Comparison of ENCODE assay signal across 26 mouse cellular contexts in the genomic region with DNA sequence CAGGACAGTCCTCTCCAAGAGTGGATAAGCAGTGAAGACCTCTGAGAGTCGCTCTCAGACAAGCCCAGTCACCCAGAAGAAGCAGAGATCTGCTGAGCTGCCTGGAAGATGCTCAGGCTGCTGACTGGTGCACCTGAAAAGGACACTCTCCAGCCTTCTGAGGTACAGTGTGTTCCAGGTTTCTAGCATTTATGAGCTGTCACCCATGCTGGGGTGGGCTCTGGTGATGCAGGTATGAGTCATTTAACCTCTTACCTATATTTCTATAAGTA. TPM values are rescaled to one million over a fixed set of nuclear protein-coding genes. Genes with fewer than 3 reads are reported as not detected.
DNase-seq lines count a peak whose midpoint lies in the region; ATAC-seq and TF ChIP-seq lines count a peak whose summit lies in the region.
"Had no signal": no experiment of that assay in that cellular context is flagged by ENCODE, and none has a peak within 500 bp of the region (broad histone marks: within the 10 kb centered on the region; RNA-seq: fewer than 3 reads in every experiment).

No protein-coding gene starts in this region.

- no peak for ATAC-seq in hindbrain, embryonic 13.5 days (ENCODE audit: low FRiP score)
- peak; percentile 67 for ATAC-seq in erythroid progenitor cell, adult 5-6 weeks (replicated peaks; ENCODE audit: low FRiP score, poor library complexity, severe bottlenecking)
- ATAC-seq in liver, embryonic 16.5 days (ENCODE audit: low read depth), result peak; percentile 65
- ATAC-seq: forebrain, embryonic 16.5 days had no signal

- H3K9me3 ChIP-seq in hindbrain, embryonic 13.5 days, result no peaks in the 10 kb centered on the region
- H3K9me3 ChIP-seq in hindbrain, embryonic 10.5 days, result no peaks in the 10 kb centered on the region
- no peaks in the 10 kb centered on the region for H3K9me3 ChIP-seq in liver, embryonic 16.5 days (replicated peaks; ENCODE audit: control insufficient read depth, low read length)
- H3K9me3 ChIP-seq: embryonic facial prominence, embryonic 12.5 days; heart, embryonic 15.5 days; midbrain, embryonic 10.5 days had no signal

- TF ChIP-seq CTCF in bone marrow macrophage, adult 2 months (IDR thresholded peaks at IDR 0.05; ENCODE audit: low read depth, low read length), result no peak

- 59% methylated on average over 1 of the region's 1 CpGs for WGBS in hindbrain, embryonic 13.5 days
- 47% methylated on average over 1 of the region's 1 CpGs for WGBS in hindbrain, embryonic 10.5 days
- 17% methylated on average over 1 of the region's 1 CpGs for WGBS in liver, embryonic 16.5 days (ENCODE audit: insufficient replicate concordance)

- no peaks in the 10 kb centered on the region for H3K36me3 ChIP-seq in hindbrain, embryonic 13.5 days
- no peaks in the 10 kb centered on the region for H3K36me3 ChIP-seq in hindbrain, embryonic 10.5 days
- no peaks in the 10 kb centered on the region for H3K36me3 ChIP-seq in liver, embryonic 16.5 days (ENCODE audit: control insufficient read depth, insufficient read depth)
- H3K36me3 ChIP-seq: embryonic facial prominence, embryonic 12.5 days; heart, embryonic 15.5 days; midbrain, embryonic 10.5 days had no signal

- no peak for TF ChIP-seq POLR2A in bone marrow macrophage, adult 2 months (IDR thresholded peaks at IDR 0.05; ENCODE audit: borderline replicate concordance, low read depth, low read length)

- H3K4me1 ChIP-seq in hindbrain, embryonic 13.5 days (replicated peaks), result peaks cover 7% of the 10 kb centered on the region; the same call in 1 of the 2 replicates
- H3K4me1 ChIP-seq in hindbrain, embryonic 10.5 days (replicated peaks), result no peaks in the 10 kb centered on the region
- H3K4me1 ChIP-seq in bone marrow macrophage, adult 2 months (ENCODE audit: control insufficient read depth, insufficient read depth, low read length), result peaks cover 22% of the 10 kb centered on the region
- peaks cover 29% of the 10 kb centered on the region for H3K4me1 ChIP-seq in liver, embryonic 16.5 days (ENCODE audit: control insufficient read depth, low read depth, low read length)
- H3K4me1 ChIP-seq: embryonic facial prominence, embryonic 12.5 days; midbrain, embryonic 10.5 days had no signal

- DNase-seq in hindbrain, embryonic 10.5 days (ENCODE audit: low spot score), result no peak
- DNase-seq in cerebellum, postnatal 25 days, result no peak
- no peak for DNase-seq in layer of hippocampus, adult 18-20 months (ENCODE audit: low spot score in 2 of 2)
- DNase-seq: cerebellum, adult 9-10 months; kidney, adult 18-20 months; kidney, postnatal 10 days; lung, adult 2 months; right cerebral cortex, postnatal 14 days; thymus, postnatal 14 days had no signal

- no peak overlapping the region for H3K4me2 ChIP-seq in hindbrain, embryonic 13.5 days
- peak overlapping the region; percentile 36 for H3K4me2 ChIP-seq in liver, embryonic 16.5 days (ENCODE audit: low read depth, low read length)
- H3K4me2 ChIP-seq: embryonic facial prominence, embryonic 12.5 days; heart, embryonic 15.5 days had no signal

- no peak overlapping the region for H3K9ac ChIP-seq in hindbrain, embryonic 13.5 days
- H3K9ac ChIP-seq in liver, embryonic 16.5 days (ENCODE audit: low read depth, low read length), result peak overlapping the region; percentile 46
- H3K9ac ChIP-seq: embryonic facial prominence, embryonic 12.5 days; heart, embryonic 15.5 days had no signal

- no peaks in the 10 kb centered on the region for H3K27me3 ChIP-seq in hindbrain, embryonic 13.5 days
- H3K27me3 ChIP-seq in hindbrain, embryonic 10.5 days (ENCODE audit: insufficient read depth, poor library complexity, severe bottlenecking), result peaks cover 8% of the 10 kb centered on the region; the same call in 1 of the 2 replicates
- H3K27me3 ChIP-seq in liver, embryonic 16.5 days (ENCODE audit: control insufficient read depth, insufficient read depth, low read depth, low read length), result no peaks in the 10 kb centered on the region
- H3K27me3 ChIP-seq: embryonic facial prominence, embryonic 12.5 days; heart, embryonic 15.5 days had no signal

- peak overlapping the region; percentile 19; the same call in 1 of the 2 replicates for H3K27ac ChIP-seq in hindbrain, embryonic 13.5 days
- no peak overlapping the region for H3K27ac ChIP-seq in hindbrain, embryonic 10.5 days
- peak overlapping the region; percentile 88 for H3K27ac ChIP-seq in bone marrow macrophage, adult 2 months (ENCODE audit: insufficient read depth, low read depth, low read length)
- peak overlapping the region; percentile 89 for H3K27ac ChIP-seq in liver, embryonic 16.5 days (ENCODE audit: low read length)
- H3K27ac ChIP-seq: embryonic facial prominence, embryonic 12.5 days; heart, embryonic 15.5 days; layer of hippocampus, adult 2 months; midbrain, embryonic 10.5 days; stomach, postnatal 0 days had no signal

- H3K4me3 ChIP-seq in hindbrain, embryonic 13.5 days, result no peak overlapping the region
- no peak overlapping the region for H3K4me3 ChIP-seq in hindbrain, embryonic 10.5 days
- no peak overlapping the region for H3K4me3 ChIP-seq in bone marrow macrophage, adult 2 months (ENCODE audit: insufficient read depth, low read length)
- peak overlapping the region; percentile 59 for H3K4me3 ChIP-seq in liver, embryonic 16.5 days (ENCODE audit: low read depth, low read length)
- H3K4me3 ChIP-seq: embryonic facial prominence, embryonic 12.5 days; heart, embryonic 15.5 days; layer of hippocampus, adult 2 months; midbrain, embryonic 10.5 days had no signal

RNA-seq across cellular contexts. Expression of a gene that starts 6.6 kb away (rescaled TPM):
- 1.7 and 2.3 TPM in 2 replicates for polyA plus RNA-seq in hindbrain, embryonic 13.5 days (2015; fragmentation: Nextera tagmentation; extraction: Ambion mirVana)
- polyA plus RNA-seq in hindbrain, embryonic 10.5 days (2016; fragmentation: Nextera tagmentation; extraction: Ambion mirVana), result 1.1 TPM in 1 of 2 replicates, not detected in the other
- polyA plus RNA-seq in bone marrow macrophage, adult 2 months (2012; ENCODE audit: insufficient read depth, insufficient read length, missing spikeins), result not detected in 2 replicates
- total RNA-seq in erythroid progenitor cell, adult 5-6 weeks (2015; ENCODE audit: low replicate concordance), result not detected in 2 replicates
- not detected in 2 replicates for total RNA-seq in erythroid progenitor cell, adult 5-6 weeks (2017; ENCODE audit: low replicate concordance)
- 0.27 and 0.32 TPM in 2 replicates for polyA plus RNA-seq in liver, embryonic 16.5 days (2015; fragmentation: Nextera tagmentation; extraction: Ambion mirVana)
- under 1 TPM; 0.30 to 0.52 TPM for total RNA-seq in layer of hippocampus, adult 18-20 months (2021)
- total RNA-seq: adrenal gland, postnatal 4 days; gastrocnemius, postnatal 4 days; midbrain, postnatal 0 days; neutrophil, adult 5-6 weeks had no signal
- polyA plus RNA-seq: C2C12; cortical plate, adult 2 months; lung, adult 2 months had no signal

RNA-seq across cellular contexts. Expression of a gene that starts 24.0 kb away (rescaled TPM):
- 0.36 and 0.69 TPM in 2 replicates for polyA plus RNA-seq in hindbrain, embryonic 13.5 days (2015; fragmentation: Nextera tagmentation; extraction: Ambion mirVana)
- 0.67 TPM in 1 of 2 replicates, not detected in the other for polyA plus RNA-seq in hindbrain, embryonic 10.5 days (2016; fragmentation: Nextera tagmentation; extraction: Ambion mirVana)
- polyA plus RNA-seq in bone marrow macrophage, adult 2 months (2012; ENCODE audit: insufficient read depth, insufficient read length, missing spikeins), result not detected in 2 replicates
- not detected in 2 replicates for total RNA-seq in erythroid progenitor cell, adult 5-6 weeks (2015; ENCODE audit: low replicate concordance)
- not detected in 2 replicates for total RNA-seq in erythroid progenitor cell, adult 5-6 weeks (2017; ENCODE audit: low replicate concordance)
- polyA plus RNA-seq in liver, embryonic 16.5 days (2015; fragmentation: Nextera tagmentation; extraction: Ambion mirVana), result not detected in 2 replicates
- 1 to 10 TPM in 1 of 2 experiments, under 1 TPM in 1; 0.68 to 1.0 TPM for total RNA-seq in layer of hippocampus, adult 18-20 months (2021)
- total RNA-seq: neutrophil, adult 5-6 weeks had no signal
- polyA plus RNA-seq: C2C12; lung, adult 2 months had no signal

RNA-seq across cellular contexts. Expression of a gene that starts 26.9 kb away (rescaled TPM):
- 0.05 TPM in 1 of 2 replicates, not detected in the other for polyA plus RNA-seq in hindbrain, embryonic 13.5 days (2015; fragmentation: Nextera tagmentation; extraction: Ambion mirVana)
- polyA plus RNA-seq in hindbrain, embryonic 10.5 days (2016; fragmentation: Nextera tagmentation; extraction: Ambion mirVana), result not detected in 2 replicates
- not detected in 2 replicates for polyA plus RNA-seq in bone marrow macrophage, adult 2 months (2012; ENCODE audit: insufficient read depth, insufficient read length, missing spikeins)
- 0.36 and 0.84 TPM in 2 replicates for total RNA-seq in erythroid progenitor cell, adult 5-6 weeks (2015; ENCODE audit: low replicate concordance)
- not detected in 2 replicates for total RNA-seq in erythroid progenitor cell, adult 5-6 weeks (2017; ENCODE audit: low replicate concordance)
- 0.11 and 0.12 TPM in 2 replicates for polyA plus RNA-seq in liver, embryonic 16.5 days (2015; fragmentation: Nextera tagmentation; extraction: Ambion mirVana)
- total RNA-seq in layer of hippocampus, adult 18-20 months (2021), result under 1 TPM in 1 of 2 experiments, not detected in 1; 0.10 TPM
- total RNA-seq: adrenal gland, adult 18-20 months; adrenal gland, postnatal 4 days; layer of hippocampus, adult 2 months; midbrain, postnatal 0 days; neutrophil, adult 5-6 weeks had no signal
- polyA plus RNA-seq: C2C12; heart, embryonic 15.5 days; lung, adult 2 months; midbrain, embryonic 10.5 days; midbrain, postnatal 0 days; stomach, postnatal 0 days had no signal

RNA-seq across cellular contexts. Expression of a gene that starts 35.8 kb away (rescaled TPM):
- polyA plus RNA-seq in hindbrain, embryonic 13.5 days (2015; fragmentation: Nextera tagmentation; extraction: Ambion mirVana), result 21.7 and 23.0 TPM in 2 replicates
- polyA plus RNA-seq in hindbrain, embryonic 10.5 days (2016; fragmentation: Nextera tagmentation; extraction: Ambion mirVana), result 1.6 and 2.5 TPM in 2 replicates
- 0.20 and 0.70 TPM in 2 replicates for polyA plus RNA-seq in bone marrow macrophage, adult 2 months (2012; ENCODE audit: insufficient read depth, insufficient read length, missing spikeins)
- total RNA-seq in erythroid progenitor cell, adult 5-6 weeks (2015; ENCODE audit: low replicate concordance), result not detected in 2 replicates
- total RNA-seq in erythroid progenitor cell, adult 5-6 weeks (2017; ENCODE audit: low replicate concordance), result under 0.01 TPM in 1 of 2 replicates, not detected in the other
- 0.05 and 0.06 TPM in 2 replicates for polyA plus RNA-seq in liver, embryonic 16.5 days (2015; fragmentation: Nextera tagmentation; extraction: Ambion mirVana)
- total RNA-seq in layer of hippocampus, adult 18-20 months (2021), result 100 to 1,000 TPM; 162 to 167 TPM
- total RNA-seq: neutrophil, adult 5-6 weeks had no signal
- polyA plus RNA-seq: C2C12 had no signal
